Mouse (Mus musculus) myocyte (in vitro differentiated cells): Measurements from ENCODE around the gene Ahrr.

ENCODE experiments used
- CEBPB ChIP-seq: IDR thresholded peaks from 2 replicates; pipeline ENCODE4 v1.6.1; 2011; ENCODE audit warnings: mild to moderate bottlenecking, moderate library complexity; ENCODE audit not compliant: poor library complexity, insufficient read depth, severe bottlenecking
- E2F4 ChIP-seq: IDR thresholded peaks from one replicate; pipeline ENCODE4 v1.6.1; 2011; ENCODE audit warnings: mild to moderate bottlenecking, control low read depth, moderate library complexity; ENCODE audit not compliant: insufficient read depth
- MAX ChIP-seq: IDR thresholded peaks from one replicate; pipeline ENCODE4 v1.6.1; 2011; ENCODE audit warnings: low read depth, mild to moderate bottlenecking, control low read depth
- MYOD1 ChIP-seq, 3 experiments: IDR thresholded peaks; one replicate each; pipeline ENCODE4 v1.6.1; 2011; ENCODE audit warnings: control low read depth in 2 of 3, low read depth in 2 of 3, mild to moderate bottlenecking in 2 of 3, moderate library complexity in 1 of 3; ENCODE audit not compliant: insufficient read length in 2 of 3, control insufficient read depth in 1 of 3
- MYOG ChIP-seq, 3 experiments: IDR thresholded peaks; one replicate each; pipeline ENCODE4 v1.6.1; 2011; ENCODE audit warnings: control low read depth in 2 of 3, low read depth in 2 of 3, mild to moderate bottlenecking in 2 of 3; ENCODE audit not compliant: insufficient read length in 2 of 3, control insufficient read depth in 1 of 3, insufficient read depth in 1 of 3
- POLR2A ChIP-seq: IDR thresholded peaks from one replicate; pipeline ENCODE4 v1.6.1; 2011; ENCODE audit warnings: low read depth, mild to moderate bottlenecking, control low read depth, moderate library complexity; ENCODE audit not compliant: insufficient read length
- POLR2AphosphoS2 ChIP-seq: IDR thresholded peaks from one replicate; pipeline ENCODE4 v1.6.1; 2011; ENCODE audit warnings: low read depth, control low read depth; ENCODE audit not compliant: insufficient read length
- REST ChIP-seq: IDR thresholded peaks from one replicate; pipeline ENCODE4 v1.6.1; 2011; ENCODE audit warnings: mild to moderate bottlenecking, control low read depth, moderate library complexity; ENCODE audit not compliant: insufficient read depth, insufficient read length
- TCF12 ChIP-seq: IDR thresholded peaks from one replicate; pipeline ENCODE4 v1.6.1; 2011; ENCODE audit warnings: mild to moderate bottlenecking, control low read depth; ENCODE audit not compliant: poor library complexity, insufficient read depth, severe bottlenecking
- USF1 ChIP-seq: IDR thresholded peaks from one replicate; pipeline ENCODE4 v1.6.1; 2011; ENCODE audit warnings: low read depth, mild to moderate bottlenecking, control low read depth, moderate library complexity

- TF ChIP-seq USF1 (no peak), REST (no peak), POLR2A (no peak), E2F4 (no peak), POLR2AphosphoS2 (no peak), TCF12 (no peak), MAX (no peak), MYOD1 (IDR thresholded peaks at IDR 0.05; ENCODE audit: control insufficient read depth in 1 of 3, insufficient read length in 2 of 3, low read depth in 2 of 3) (no peak), CEBPB (no peak), MYOG (IDR thresholded peaks at IDR 0.05; ENCODE audit: control insufficient read depth in 1 of 3, insufficient read depth in 1 of 3, insufficient read length in 2 of 3, low read depth in 2 of 3) (no peak)
Observed at GRCm38 (mm10) chr13:74316789-74317169, 24.6 kb upstream of the Ahrr start.
